Mouse (Mus musculus): Measurements from ENCODE around the gene Map4k1. TPM values are rescaled to one million over a fixed set of nuclear protein-coding genes. Genes with fewer than 3 reads are reported as not detected.

Gene Map4k1
- polyA plus RNA-seq, 1 experiment from 2014 or later = 4.1 TPM

- no peaks in the 10 kb centered on the region for H3K36me3 ChIP-seq (ENCODE audit: control insufficient read depth, insufficient read depth, low read length)
- H3K27ac ChIP-seq (ENCODE audit: low read depth, low read length) = no peak overlapping the region
- WGBS = 6% methylated on average over 19 of the region's 19 CpGs
- H3K4me3 ChIP-seq (ENCODE audit: low read depth, low read length) = no peak overlapping the region
- no peak for ATAC-seq (ENCODE audit: low FRiP score)
- no peaks in the 10 kb centered on the region; the same call in 1 of the 2 replicates for H3K9me3 ChIP-seq (ENCODE audit: control insufficient read depth, low read length)
- no peaks in the 10 kb centered on the region for H3K4me1 ChIP-seq (ENCODE audit: control insufficient read depth, insufficient read depth, low read length)
- H3K27me3 ChIP-seq (ENCODE audit: control insufficient read depth, insufficient read depth, low read length) = peaks cover 19% of the 10 kb centered on the region
- no peak overlapping the region for H3K9ac ChIP-seq (ENCODE audit: low read length)
- no peak for DNase-seq (ENCODE audit: low spot score, missing footprints)
- H3K4me2 ChIP-seq = no peak overlapping the region
Observed at GRCm38 (mm10) chr7:29052821-29053220, 71.0 kb downstream of the Map4k1 start.

Small RNA genes within 50 kb of the gene (microRNA-seq; reads per million reads assigned to microRNA genes)
- gene Gm44408 = not detected

Other genes starting within 250 kb of the Map4k1 start
- gene Mrps12, start 240.2 kb upstream of the Map4k1 start, polyA plus RNA-seq (2014; fragmentation: Nextera tagmentation; extraction: Ambion mirVana) = 127 and 135 TPM in 2 replicates
- 25.9 and 27.7 TPM in 2 replicates for gene Sars2, start 240.1 kb upstream of the Map4k1 start, polyA plus RNA-seq (2014; fragmentation: Nextera tagmentation; extraction: Ambion mirVana)
- not detected in 2 replicates for gene Ccer2, start 225.9 kb upstream of the Map4k1 start, polyA plus RNA-seq (2014; fragmentation: Nextera tagmentation; extraction: Ambion mirVana)
- 66.2 and 76.5 TPM in 2 replicates for gene Sirt2, start 215.3 kb upstream of the Map4k1 start, polyA plus RNA-seq (2014; fragmentation: Nextera tagmentation; extraction: Ambion mirVana)
- gene Nfkbib, start 214.5 kb upstream of the Map4k1 start, polyA plus RNA-seq (2014; fragmentation: Nextera tagmentation; extraction: Ambion mirVana) = 39.0 and 43.9 TPM in 2 replicates
- gene Rinl, start 193.1 kb upstream of the Map4k1 start, polyA plus RNA-seq (2014; fragmentation: Nextera tagmentation; extraction: Ambion mirVana) = 1.9 and 2.5 TPM in 2 replicates
- gene Hnrnpl, start 173.5 kb upstream of the Map4k1 start, polyA plus RNA-seq (2014; fragmentation: Nextera tagmentation; extraction: Ambion mirVana) = 331 and 342 TPM in 2 replicates
- gene Ech1, start 156.8 kb upstream of the Map4k1 start, polyA plus RNA-seq (2014; fragmentation: Nextera tagmentation; extraction: Ambion mirVana) = 80.5 and 81.7 TPM in 2 replicates
- 1.3 and 1.7 TPM in 2 replicates for gene Lgals4, start 148.2 kb upstream of the Map4k1 start, polyA plus RNA-seq (2014; fragmentation: Nextera tagmentation; extraction: Ambion mirVana)
- 0.97 and 1.4 TPM in 2 replicates for gene Lgals7, start 118.2 kb upstream of the Map4k1 start, polyA plus RNA-seq (2014; fragmentation: Nextera tagmentation; extraction: Ambion mirVana)
- 0.17 and 0.42 TPM in 2 replicates for gene Capn12, start 100.6 kb upstream of the Map4k1 start, polyA plus RNA-seq (2014; fragmentation: Nextera tagmentation; extraction: Ambion mirVana)
- 141 and 144 TPM in 2 replicates for gene Actn4, start 19.7 kb upstream of the Map4k1 start, polyA plus RNA-seq (2014; fragmentation: Nextera tagmentation; extraction: Ambion mirVana)
- gene Eif3k, start 186 bp upstream of the Map4k1 start, polyA plus RNA-seq (2014; fragmentation: Nextera tagmentation; extraction: Ambion mirVana) = 392 and 400 TPM in 2 replicates
- gene Ryr1, start 143.1 kb downstream of the Map4k1 start, polyA plus RNA-seq (2014; fragmentation: Nextera tagmentation; extraction: Ambion mirVana) = 0.30 and 0.55 TPM in 2 replicates
- 0.28 and 0.48 TPM in 2 replicates for gene Rasgrp4, start 152.8 kb downstream of the Map4k1 start, polyA plus RNA-seq (2014; fragmentation: Nextera tagmentation; extraction: Ambion mirVana)
- 13.6 and 14.8 TPM in 2 replicates for gene Fam98c, start 174.2 kb downstream of the Map4k1 start, polyA plus RNA-seq (2014; fragmentation: Nextera tagmentation; extraction: Ambion mirVana)
- 0.60 and 0.63 TPM in 2 replicates for gene Ggn, start 188.2 kb downstream of the Map4k1 start, polyA plus RNA-seq (2014; fragmentation: Nextera tagmentation; extraction: Ambion mirVana)
- gene Spred3, start 188.4 kb downstream of the Map4k1 start, polyA plus RNA-seq (2014; fragmentation: Nextera tagmentation; extraction: Ambion mirVana) = 4.9 and 5.1 TPM in 2 replicates
- gene Psmd8, start 198.7 kb downstream of the Map4k1 start, polyA plus RNA-seq (2014; fragmentation: Nextera tagmentation; extraction: Ambion mirVana) = 322 and 332 TPM in 2 replicates
- gene Catsperg1, start 232.0 kb downstream of the Map4k1 start, polyA plus RNA-seq (2014; fragmentation: Nextera tagmentation; extraction: Ambion mirVana) = 0.36 and 1.2 TPM in 2 replicates

Data from midbrain, embryonic 11.5 days (tissue).